Mouse (Mus musculus) lung, embryonic 14.5 days (tissue): Measurements from ENCODE around the gene Exosc2. TPM values are rescaled to one million over a fixed set of nuclear protein-coding genes. Genes with fewer than 3 reads are reported as not detected.
A peak's percentile ranks its signal among the peaks of the same experiment; 100 is the strongest.

Source experiments
- ATAC-seq: fragments of 200-750 bp; cut with Nextera tagmentation; 2 replicates; pipeline ENCODE4 v1.8.0; 2017; ENCODE audit warnings: mild to moderate bottlenecking, moderate TSS enrichment, moderate library complexity; ENCODE audit not compliant: insufficient read depth
- DNase-seq: peaks from one replicate; pipeline ENCODE4 v3.0.0-alpha.2; 2015
- H3K27ac ChIP-seq: fragments of 300-500 bp; sonication (generic); 2 replicates; pipeline ENCODE4 v1.5.1; 2014; ENCODE audit warnings: low read depth, mild to moderate bottlenecking, moderate library complexity
- H3K27me3 ChIP-seq: fragments of 300-500 bp; sonication (generic); 2 replicates; pipeline ENCODE4 v1.6.1; 2014; ENCODE audit warnings: low read length, control low read depth; ENCODE audit not compliant: insufficient read depth
- H3K36me3 ChIP-seq: fragments of 300-500 bp; sonication (generic); 2 replicates; pipeline ENCODE4 v1.6.1; 2014; ENCODE audit warnings: control low read depth; ENCODE audit not compliant: insufficient read depth
- H3K4me1 ChIP-seq: fragments of 300-500 bp; sonication (generic); 2 replicates; pipeline ENCODE4 v1.6.1; 2014; ENCODE audit warnings: antibody characterized with exemption, control low read depth; ENCODE audit not compliant: insufficient read depth
- H3K4me2 ChIP-seq: fragments of 300-500 bp; sonication (generic); 2 replicates; pipeline ENCODE4 v1.6.1; 2014; ENCODE audit warnings: mild to moderate bottlenecking
- H3K4me3 ChIP-seq: fragments of 300-500 bp; sonication (generic); 2 replicates; pipeline ENCODE4 v1.5.1; 2014; ENCODE audit warnings: low read depth, low read length
- H3K9ac ChIP-seq: fragments of 300-500 bp; sonication (generic); 2 replicates; pipeline ENCODE4 v1.6.1; 2014
- H3K9me3 ChIP-seq: fragments of 300-500 bp; sonication (generic); 2 replicates; pipeline ENCODE4 v1.6.1; 2016; ENCODE audit warnings: low read depth, low read length, control low read depth
- CTCF ChIP-seq: IDR thresholded peaks from 2 replicates; pipeline ENCODE4 v1.5.1; 2016; ENCODE audit warnings: antibody characterized with exemption, low read depth
- WGBS: fragments of 180-500 bp; shearing (Covaris S2); extraction: QIAGEN DNeasy Blood & Tissue Kit; methylation state at CpG from one replicate; pipeline ENCODE4 v1.1.7; 2014; 5-methylcytosine and 5-hydroxymethylcytosine counted together
- polyA plus RNA-seq: library from polyadenylated mRNA; unstranded; fragments of >200 nt; fragmentation: Nextera tagmentation; extraction: Ambion mirVana; gene quantifications from 2 replicates; pipeline ENCODE4 v1.2.1, GENCODE M21; 2014

The Exosc2 gene
- polyA plus RNA-seq, 1 experiment from 2014 or later = 70.4 TPM

DNA sequence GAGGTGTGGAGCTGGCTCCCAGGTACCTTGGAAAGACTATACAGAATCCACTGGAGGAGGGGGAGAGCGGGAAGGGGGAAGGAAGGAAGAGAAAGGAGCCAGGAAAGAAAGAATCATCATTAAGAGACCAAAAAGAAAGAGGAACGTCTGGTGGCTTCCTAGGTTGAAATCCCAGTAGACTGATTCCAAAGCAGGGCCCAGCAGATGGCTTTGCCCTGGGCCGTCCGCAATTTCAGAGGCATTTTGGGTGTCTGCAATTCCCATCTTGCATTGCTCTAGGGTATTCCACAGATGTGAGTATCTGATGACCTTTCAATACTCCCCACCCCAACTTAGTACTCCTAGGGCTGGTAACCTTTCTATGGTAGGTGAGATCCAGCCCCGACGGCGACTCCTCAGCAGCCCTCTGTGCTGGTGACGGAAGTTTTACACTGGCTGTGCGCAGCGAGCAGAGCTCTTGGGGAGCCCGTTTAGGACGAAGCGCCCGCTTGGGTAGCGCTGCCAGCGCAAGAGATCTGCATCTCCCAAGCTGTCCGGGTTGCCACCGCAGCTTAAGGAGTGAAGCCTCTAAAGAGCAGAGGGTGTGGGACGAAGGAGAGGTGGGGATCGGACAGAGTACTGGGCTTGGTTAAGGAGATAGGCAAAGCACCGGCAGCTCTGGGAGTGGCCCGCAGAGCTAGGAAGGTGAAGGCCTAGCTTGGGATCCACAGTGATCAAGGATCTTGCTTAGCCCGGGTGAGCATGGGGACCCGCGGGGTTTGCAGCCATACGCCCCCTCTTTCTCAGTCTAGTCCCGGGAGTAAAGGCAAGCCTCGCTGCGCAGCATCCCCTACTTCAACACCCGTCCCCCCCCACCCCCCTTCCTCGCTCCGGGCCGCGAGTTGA lies 31.7 kb upstream of the Exosc2 start:
- WGBS = 2% methylated on average over 33 of the region's 34 CpGs
- DNase-seq (no peak), ATAC-seq (no peak)
- no peaks in the 10 kb centered on the region for H3K36me3 ChIP-seq
- peaks cover 7% of the 10 kb centered on the region; the same call in 1 of the 2 replicates for H3K4me1 ChIP-seq
- H3K4me2 ChIP-seq = no peak overlapping the region
- no peak overlapping the region for H3K9ac ChIP-seq
- no peaks in the 10 kb centered on the region for H3K9me3 ChIP-seq
- H3K4me3 ChIP-seq = 0 out of 2 replicates have a peak overlapping the region, but pooled peaks have one; percentile 9
- peaks cover 100% of the 10 kb centered on the region for H3K27me3 ChIP-seq
- no peak overlapping the region for H3K27ac ChIP-seq
- TF ChIP-seq CTCF = no peak

DNA sequence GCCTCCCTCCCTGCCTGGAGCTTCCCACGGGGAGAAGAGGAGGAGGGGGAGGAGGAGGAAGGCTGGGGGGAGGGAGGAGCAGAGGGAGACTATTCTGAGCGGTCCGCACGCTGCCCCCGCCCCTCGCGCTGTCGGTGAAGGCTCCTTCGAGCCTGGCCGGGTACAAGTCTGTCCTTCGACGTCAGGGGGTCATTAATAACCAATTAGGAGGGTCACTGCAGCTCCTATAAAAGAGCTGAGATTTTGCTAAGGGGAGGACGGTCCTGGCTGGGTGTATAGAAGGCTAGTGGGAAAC lies 31.1 kb upstream of the Exosc2 start:
- Histone ChIP-seq H3K4me2 (no peak overlapping the region), H3K9me3 (no peaks in the 10 kb centered on the region), H3K4me1 (peaks cover 7% of the 10 kb centered on the region; the same call in 1 of the 2 replicates), H3K4me3 (0 out of 2 replicates have a peak overlapping the region, but pooled peaks have one; percentile 9), H3K9ac (no peak overlapping the region), H3K36me3 (no peaks in the 10 kb centered on the region), H3K27me3 (peaks cover 100% of the 10 kb centered on the region), H3K27ac (no peak overlapping the region)
- TF ChIP-seq CTCF = no peak
- DNase-seq (no peak), ATAC-seq (no peak)
- WGBS = 1% methylated on average over 12 of the region's 13 CpGs

DNA sequence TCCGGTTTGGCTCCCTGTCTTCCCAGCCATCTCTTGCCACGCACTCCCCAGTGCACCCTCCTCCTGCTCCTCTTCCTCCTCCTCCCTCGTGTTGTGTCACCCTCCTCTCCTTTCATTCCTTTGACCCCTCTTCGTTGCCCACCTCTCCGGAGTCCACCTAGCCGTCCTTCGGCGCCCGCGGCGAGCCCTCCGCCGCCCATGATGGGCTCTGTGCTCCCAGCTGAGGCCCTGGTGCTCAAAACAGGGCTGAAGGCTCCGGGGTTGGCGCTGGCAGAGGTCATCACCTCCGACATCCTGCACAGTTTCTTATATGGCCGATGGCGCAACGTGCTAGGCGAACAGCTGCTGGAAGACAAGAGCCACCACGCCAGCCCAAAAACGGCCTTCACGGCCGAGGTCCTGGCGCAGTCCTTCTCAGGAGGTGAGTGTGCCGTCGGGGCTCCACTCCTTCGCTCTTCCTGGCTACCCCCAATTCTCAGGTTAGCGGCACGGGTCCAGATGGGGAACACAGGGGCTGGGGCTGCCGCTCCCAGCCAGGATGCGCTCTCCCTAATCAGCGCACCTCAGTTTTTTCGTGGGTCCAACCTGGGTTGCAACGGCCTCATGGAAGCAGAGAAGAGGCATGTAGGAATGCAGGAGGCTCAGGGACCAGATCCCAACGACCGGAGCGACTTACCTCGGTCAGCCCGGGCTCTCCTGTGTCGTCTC lies 30.5 kb upstream of the Exosc2 start, which contains the start of gene Prdm12:
Gene Prdm12, plus strand, starts transcription at position 137 of the 708 bp plus-strand sequence.
- H3K36me3 ChIP-seq = no peaks in the 10 kb centered on the region
- no peaks in the 10 kb centered on the region for H3K9me3 ChIP-seq
- DNase-seq (no peak), ATAC-seq (no peak)
- H3K9ac ChIP-seq = no peak within 1 kb of the TSS
- 1% methylated on average over 41 of the region's 41 CpGs for WGBS
- H3K4me2 ChIP-seq = no peak within 1 kb of the TSS
- TF ChIP-seq CTCF = no peak
- peaks cover 100% of the 10 kb centered on the region for H3K27me3 ChIP-seq
- peaks cover 7% of the 10 kb centered on the region; the same call in 1 of the 2 replicates for H3K4me1 ChIP-seq
- 0 out of 2 replicates have a peak within 1 kb of the TSS, but pooled peaks have one; percentile 9 for H3K4me3 ChIP-seq
- H3K27ac ChIP-seq = no peak within 1 kb of the TSS

DNA sequence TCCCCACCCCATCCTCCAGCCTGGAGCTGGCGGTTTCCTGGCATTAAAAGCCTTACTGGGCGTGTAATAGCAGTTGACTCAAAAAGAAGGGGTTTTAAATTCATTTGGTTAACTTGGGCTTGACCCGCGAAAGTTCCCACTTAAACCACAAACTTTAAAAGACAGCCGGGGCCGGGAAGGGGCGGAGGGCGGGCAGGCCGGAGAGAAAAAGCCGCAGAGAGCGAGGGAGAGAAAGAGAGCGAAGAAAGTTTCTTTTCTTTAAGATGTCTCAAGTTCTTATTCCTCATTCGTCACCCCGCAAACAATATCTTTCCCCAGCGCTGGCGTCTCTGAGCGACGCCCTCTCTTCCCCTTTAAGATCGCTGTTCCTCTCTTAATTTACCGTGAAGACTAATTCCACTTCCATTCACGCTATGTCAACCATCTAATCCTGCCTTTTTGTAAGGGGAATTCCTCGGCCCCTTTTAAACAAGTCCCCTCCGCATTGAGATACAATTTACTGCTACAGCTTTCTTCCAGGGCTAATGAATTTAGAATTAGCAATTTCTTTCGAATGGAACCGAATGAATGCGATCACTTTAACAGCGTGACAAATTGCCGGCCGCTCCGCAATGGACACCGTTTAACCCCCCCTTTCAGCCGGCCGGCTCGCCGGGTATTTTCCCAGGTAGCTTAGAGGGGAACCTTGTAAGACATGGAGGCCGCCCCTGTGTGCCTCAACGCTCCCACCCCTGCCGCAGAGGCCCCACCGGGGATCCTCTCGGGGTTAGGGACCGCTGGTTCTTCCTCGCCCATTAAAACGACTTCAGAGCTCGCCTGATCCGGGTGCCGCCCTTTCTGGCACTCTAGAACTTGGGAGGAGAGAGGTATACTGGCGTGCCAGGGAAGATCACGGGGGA lies 29.7 kb upstream of the Exosc2 start:
- DNase-seq = no peak
- 1% methylated on average over 48 of the region's 48 CpGs for WGBS

DNA sequence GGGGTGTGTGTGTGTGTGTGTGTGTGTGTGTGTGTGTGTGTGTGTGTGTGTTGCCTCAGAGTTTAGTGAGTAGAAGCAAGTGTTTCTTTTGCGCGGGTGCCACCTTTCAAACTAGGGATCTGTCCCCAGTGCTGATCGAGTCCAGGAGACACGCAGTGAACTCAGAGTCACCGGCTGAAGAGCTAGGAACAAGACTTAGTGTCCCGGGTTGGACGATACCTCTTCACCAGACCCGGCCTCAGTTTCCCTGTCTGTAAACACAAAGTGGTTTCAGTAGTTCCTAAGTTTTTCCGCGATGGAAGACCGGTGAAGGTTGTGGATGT lies 29.0 kb upstream of the Exosc2 start:
- no peak for TF ChIP-seq CTCF
- DNase-seq = no peak
- Histone ChIP-seq H3K4me3 (no peak overlapping the region), H3K4me2 (no peak overlapping the region), H3K27me3 (peaks cover 100% of the 10 kb centered on the region), H3K27ac (no peak overlapping the region), H3K4me1 (no peaks in the 10 kb centered on the region), H3K9ac (no peak overlapping the region), H3K36me3 (no peaks in the 10 kb centered on the region), H3K9me3 (no peaks in the 10 kb centered on the region)
- ATAC-seq = no peak
- 1% methylated on average over 11 of the region's 11 CpGs for WGBS

More for the DNA sequence above, 29.7 kb upstream of the Exosc2 start:
- ATAC-seq = no peak
- peaks cover 100% of the 10 kb centered on the region for H3K27me3 ChIP-seq
- no peaks in the 10 kb centered on the region for H3K36me3 ChIP-seq
- H3K27ac ChIP-seq = no peak overlapping the region
- peaks cover 3% of the 10 kb centered on the region; the same call in 1 of the 2 replicates for H3K4me1 ChIP-seq
- no peak overlapping the region for H3K4me2 ChIP-seq
- H3K9me3 ChIP-seq = no peaks in the 10 kb centered on the region
- H3K9ac ChIP-seq = no peak overlapping the region
- no peak for TF ChIP-seq CTCF
- H3K4me3 ChIP-seq = no peak overlapping the region

DNA sequence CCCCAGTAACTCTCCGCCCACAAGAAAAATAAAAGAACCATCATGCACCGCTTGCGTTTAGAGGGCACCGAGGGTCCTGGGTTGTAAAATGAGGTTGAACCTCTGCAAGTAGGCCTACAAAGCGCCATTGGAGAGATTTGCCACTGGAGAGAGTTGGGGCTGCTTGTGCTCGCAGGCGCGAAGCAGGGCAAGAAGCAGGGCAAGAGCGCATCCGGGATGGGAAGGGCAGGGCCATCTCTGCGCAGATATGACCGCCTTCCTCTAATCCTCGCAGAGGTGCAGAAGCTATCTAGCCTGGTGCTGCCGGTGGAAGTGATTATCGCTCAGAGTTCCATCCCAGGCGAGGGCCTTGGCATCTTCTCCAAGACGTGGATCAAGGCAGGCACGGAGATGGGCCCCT lies 28.6 kb upstream of the Exosc2 start:
- TF ChIP-seq CTCF = no peak
- Histone ChIP-seq H3K9me3 (no peaks in the 10 kb centered on the region), H3K27me3 (peaks cover 100% of the 10 kb centered on the region), H3K4me2 (no peak overlapping the region), H3K36me3 (no peaks in the 10 kb centered on the region), H3K27ac (no peak overlapping the region), H3K9ac (no peak overlapping the region), H3K4me3 (no peak overlapping the region), H3K4me1 (no peaks in the 10 kb centered on the region)
- DNase-seq = no peak
- 3% methylated on average over 18 of the region's 18 CpGs for WGBS
- ATAC-seq = no peak
